Mouse (Mus musculus): ENCODE data around the gene Frem1. TPM values are rescaled to one million over a fixed set of nuclear protein-coding genes. Genes with fewer than 3 reads are reported as not detected.

Gene Frem1
- polyA plus RNA-seq, 1 experiment, result 2.4 TPM

DNA sequence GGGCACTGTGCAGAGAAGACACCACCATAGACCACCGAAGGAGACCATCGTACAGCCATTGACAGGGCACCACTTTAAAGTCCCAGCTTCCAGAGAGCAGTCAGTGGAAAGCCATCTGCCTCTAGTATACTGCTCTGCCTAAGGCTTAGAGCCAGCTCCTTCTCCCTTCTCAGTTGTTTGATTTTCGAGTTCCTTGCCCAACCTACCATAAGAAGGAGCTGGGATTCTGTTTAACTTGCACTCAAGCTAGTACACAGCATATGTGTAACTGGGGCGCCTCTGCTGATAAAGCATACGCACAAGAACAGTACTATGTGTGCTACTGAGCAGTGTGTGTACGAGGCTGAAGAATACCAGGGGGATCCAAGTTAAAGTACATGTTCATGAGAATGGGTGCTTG lies 173.0 kb downstream of the Frem1 start:
- H3K27ac ChIP-seq (ENCODE audit: insufficient read depth, low read length), result no peak overlapping the region
- H3K4me3 ChIP-seq (ENCODE audit: extremely low read depth, insufficient read depth, insufficient read length), result no peak overlapping the region
- H3K36me3 ChIP-seq (ENCODE audit: control insufficient read depth, insufficient read depth, low read length), result no peaks in the 10 kb centered on the region
- WGBS, result 87% methylated on average over 6 of the region's 6 CpGs
- DNase-seq (ENCODE audit: low read depth in 1 of 2, low spot score in 2 of 2), result no peak
- no peaks in the 10 kb centered on the region for H3K27me3 ChIP-seq (ENCODE audit: control insufficient read depth, insufficient read depth, low read length)
- TF ChIP-seq POLR2A (IDR thresholded peaks at IDR 0.05; ENCODE audit: low read depth, low read length) (no peak), CTCF (IDR thresholded peaks at IDR 0.05; ENCODE audit: extremely low read depth, insufficient read depth, insufficient read length, insufficient replicate concordance) (no peak)
- no peaks in the 10 kb centered on the region for H3K4me1 ChIP-seq (ENCODE audit: control insufficient read depth, insufficient read depth, insufficient read length)

DNA sequence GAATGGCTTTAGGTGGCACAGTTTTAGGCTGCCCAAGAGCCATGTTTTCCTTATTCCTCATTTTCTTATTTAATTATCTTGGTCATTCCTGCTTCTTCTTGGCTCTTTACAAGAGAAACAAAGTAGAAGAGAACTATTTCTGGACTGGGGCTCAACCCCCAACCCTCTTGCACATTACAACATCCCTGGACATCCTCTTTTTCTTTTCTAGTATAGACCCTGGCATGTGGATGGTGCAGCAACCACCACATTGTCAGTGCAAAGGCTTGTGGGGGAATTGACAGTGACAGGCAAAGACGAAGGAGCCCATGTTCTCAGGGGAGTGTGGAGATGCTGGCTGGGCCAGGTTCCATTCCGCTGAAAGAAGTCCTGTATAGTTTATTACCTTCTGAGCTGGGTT lies 175.5 kb downstream of the Frem1 start:
- DNase-seq (ENCODE audit: low read depth in 1 of 2, low spot score in 2 of 2), result no peak
- WGBS, result 84% methylated on average over 2 of the region's 2 CpGs

DNA sequence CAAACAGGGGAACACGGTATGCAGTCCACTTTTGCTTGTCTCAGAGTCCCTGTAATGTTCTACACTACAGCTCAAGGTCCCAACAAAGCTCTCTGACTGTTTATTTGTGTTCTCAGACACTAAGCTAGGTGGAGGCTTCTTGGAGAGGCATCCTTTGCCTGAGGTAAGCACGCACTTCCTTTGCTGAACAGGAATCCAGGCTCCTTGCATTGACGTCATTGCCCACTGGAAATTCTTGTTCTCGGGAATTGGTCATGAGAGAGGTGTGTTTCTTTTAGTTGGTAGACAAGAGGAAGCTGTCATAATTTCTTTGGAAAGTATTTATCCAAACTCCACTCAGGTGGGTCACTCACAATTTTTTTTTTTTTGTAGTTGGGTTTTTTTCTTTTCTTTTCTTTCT lies 176.6 kb downstream of the Frem1 start:
- no peak for TF ChIP-seq POLR2A (IDR thresholded peaks at IDR 0.05; ENCODE audit: low read depth, low read length)
- TF ChIP-seq CTCF (IDR thresholded peaks at IDR 0.05; ENCODE audit: extremely low read depth, insufficient read depth, insufficient read length, insufficient replicate concordance), result no peak
- no peak for DNase-seq (ENCODE audit: low read depth in 1 of 2, low spot score in 2 of 2)
- Histone ChIP-seq H3K36me3 (ENCODE audit: control insufficient read depth, insufficient read depth, low read length) (no peaks in the 10 kb centered on the region), H3K27ac (ENCODE audit: insufficient read depth, low read length) (no peak overlapping the region), H3K4me3 (ENCODE audit: extremely low read depth, insufficient read depth, insufficient read length) (no peak overlapping the region), H3K4me1 (ENCODE audit: control insufficient read depth, insufficient read depth, insufficient read length) (no peaks in the 10 kb centered on the region), H3K27me3 (ENCODE audit: control insufficient read depth, insufficient read depth, low read length) (no peaks in the 10 kb centered on the region)
- WGBS, result 83% methylated on average over 4 of the region's 4 CpGs

More for the DNA sequence above, 175.5 kb downstream of the Frem1 start:
- Histone ChIP-seq H3K27me3 (ENCODE audit: control insufficient read depth, insufficient read depth, low read length) (no peaks in the 10 kb centered on the region), H3K27ac (ENCODE audit: insufficient read depth, low read length) (no peak overlapping the region), H3K4me1 (ENCODE audit: control insufficient read depth, insufficient read depth, insufficient read length) (no peaks in the 10 kb centered on the region), H3K4me3 (ENCODE audit: extremely low read depth, insufficient read depth, insufficient read length) (no peak overlapping the region), H3K36me3 (ENCODE audit: control insufficient read depth, insufficient read depth, low read length) (no peaks in the 10 kb centered on the region)
- no peak for TF ChIP-seq POLR2A (IDR thresholded peaks at IDR 0.05; ENCODE audit: low read depth, low read length)
- TF ChIP-seq CTCF (IDR thresholded peaks at IDR 0.05; ENCODE audit: extremely low read depth, insufficient read depth, insufficient read length, insufficient replicate concordance), result no peak

DNA sequence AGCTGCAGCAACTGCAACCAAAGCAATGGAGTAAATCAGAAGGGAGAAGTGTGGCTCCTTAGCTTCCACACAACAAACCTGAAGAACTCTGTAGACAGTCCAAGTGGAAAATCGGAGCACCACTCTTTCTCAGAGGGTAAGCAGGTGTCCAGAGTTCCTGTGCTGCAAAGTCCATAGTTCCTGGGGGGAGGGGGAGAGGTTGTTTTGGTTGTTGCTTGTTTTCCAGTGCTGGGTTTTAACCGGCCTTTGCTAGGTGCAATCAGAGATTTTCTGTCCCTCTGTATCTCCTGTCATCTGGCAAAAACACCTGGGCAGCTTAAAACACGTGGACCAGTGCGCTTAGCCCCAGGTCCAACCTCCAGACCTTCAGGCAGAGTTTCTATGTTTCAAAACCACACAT lies 177.3 kb downstream of the Frem1 start:
- Histone ChIP-seq H3K4me1 (ENCODE audit: control insufficient read depth, insufficient read depth, insufficient read length) (no peaks in the 10 kb centered on the region), H3K36me3 (ENCODE audit: control insufficient read depth, insufficient read depth, low read length) (no peaks in the 10 kb centered on the region), H3K27me3 (ENCODE audit: control insufficient read depth, insufficient read depth, low read length) (no peaks in the 10 kb centered on the region), H3K27ac (ENCODE audit: insufficient read depth, low read length) (no peak overlapping the region), H3K4me3 (ENCODE audit: extremely low read depth, insufficient read depth, insufficient read length) (no peak overlapping the region)
- DNase-seq (ENCODE audit: low read depth in 1 of 2, low spot score in 2 of 2), result no peak
- WGBS, result 69% methylated on average over 4 of the region's 4 CpGs
- TF ChIP-seq POLR2A (IDR thresholded peaks at IDR 0.05; ENCODE audit: low read depth, low read length) (no peak), CTCF (IDR thresholded peaks at IDR 0.05; ENCODE audit: extremely low read depth, insufficient read depth, insufficient read length, insufficient replicate concordance) (no peak)

DNA sequence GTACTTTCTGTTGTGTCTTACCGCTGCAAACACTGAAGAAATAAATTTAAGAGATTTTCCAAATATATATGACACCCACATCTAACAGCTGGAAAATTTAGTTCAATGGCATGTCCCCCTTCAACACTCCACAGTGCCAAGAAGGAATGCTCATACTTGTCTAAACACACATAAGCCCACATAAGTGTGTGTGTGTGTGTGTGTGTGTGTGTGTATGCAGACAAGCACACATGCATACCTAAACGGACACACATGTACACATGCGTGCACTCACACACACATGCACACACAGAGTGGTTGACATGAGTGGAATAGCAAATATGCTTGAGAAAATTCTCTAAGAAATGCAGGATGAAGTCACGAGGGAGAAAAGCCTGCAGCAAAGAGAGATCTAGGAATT lies 179.6 kb downstream of the Frem1 start:
- H3K4me1 ChIP-seq (ENCODE audit: control insufficient read depth, insufficient read depth, insufficient read length), result no peaks in the 10 kb centered on the region

DNA sequence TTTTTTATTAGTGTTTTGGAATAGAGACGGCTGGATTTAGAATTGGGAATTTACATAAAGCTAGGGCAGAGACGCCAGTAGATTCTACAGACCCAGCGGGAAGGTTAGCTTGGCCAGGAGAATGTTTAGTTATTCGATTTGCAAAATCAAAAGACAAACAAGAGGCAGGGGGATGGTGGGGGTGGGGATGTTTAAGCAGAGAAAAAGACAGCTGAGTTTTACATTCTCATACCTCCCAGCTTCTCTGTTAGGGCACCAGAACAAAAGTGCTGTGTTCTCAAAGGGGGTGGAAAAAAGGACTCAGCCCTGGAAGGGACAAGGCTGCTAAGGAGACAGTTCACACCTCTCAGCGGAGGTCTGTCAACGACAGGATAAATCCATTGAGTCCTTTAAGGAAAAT lies 180.0 kb downstream of the Frem1 start:
- Histone ChIP-seq H3K4me1 (ENCODE audit: control insufficient read depth, insufficient read depth, insufficient read length) (no peaks in the 10 kb centered on the region), H3K4me3 (ENCODE audit: extremely low read depth, insufficient read depth, insufficient read length) (no peak overlapping the region), H3K27ac (ENCODE audit: insufficient read depth, low read length) (no peak overlapping the region), H3K36me3 (ENCODE audit: control insufficient read depth, insufficient read depth, low read length) (no peaks in the 10 kb centered on the region), H3K27me3 (ENCODE audit: control insufficient read depth, insufficient read depth, low read length) (no peaks in the 10 kb centered on the region)
- TF ChIP-seq CTCF (IDR thresholded peaks at IDR 0.05; ENCODE audit: extremely low read depth, insufficient read depth, insufficient read length, insufficient replicate concordance) (no peak), POLR2A (IDR thresholded peaks at IDR 0.05; ENCODE audit: low read depth, low read length) (no peak)
- WGBS, result 89% methylated on average over 6 of the region's 6 CpGs
- DNase-seq (ENCODE audit: low read depth in 1 of 2, low spot score in 2 of 2), result no peak

More for the DNA sequence above, 179.6 kb downstream of the Frem1 start:
- H3K27me3 ChIP-seq (ENCODE audit: control insufficient read depth, insufficient read depth, low read length), result no peaks in the 10 kb centered on the region
- 92% methylated on average over 4 of the region's 4 CpGs for WGBS
- TF ChIP-seq CTCF (IDR thresholded peaks at IDR 0.05; ENCODE audit: extremely low read depth, insufficient read depth, insufficient read length, insufficient replicate concordance) (no peak), POLR2A (IDR thresholded peaks at IDR 0.05; ENCODE audit: low read depth, low read length) (no peak)
- H3K36me3 ChIP-seq (ENCODE audit: control insufficient read depth, insufficient read depth, low read length), result no peaks in the 10 kb centered on the region
- no peak for DNase-seq (ENCODE audit: low read depth in 1 of 2, low spot score in 2 of 2)
- H3K27ac ChIP-seq (ENCODE audit: insufficient read depth, low read length), result no peak overlapping the region
- H3K4me3 ChIP-seq (ENCODE audit: extremely low read depth, insufficient read depth, insufficient read length), result no peak overlapping the region

DNA sequence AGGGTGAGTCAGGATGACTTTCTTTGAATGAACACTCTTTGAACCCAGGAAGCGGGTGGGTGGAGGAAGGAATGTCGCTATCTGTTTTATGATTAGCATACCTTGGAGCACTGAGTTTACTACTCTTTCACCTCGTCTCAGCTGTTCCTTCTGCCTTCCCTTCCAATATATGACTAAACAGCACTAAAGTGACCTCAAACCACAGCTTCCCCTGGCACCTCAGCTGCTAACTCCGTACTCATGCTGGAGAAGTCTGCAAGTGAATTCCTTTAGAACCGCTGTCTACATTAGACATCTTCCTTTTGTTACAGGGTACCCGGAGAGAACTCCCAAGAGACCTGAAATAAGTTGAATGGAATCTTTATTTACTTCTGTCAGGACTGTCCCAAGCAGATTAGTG lies 181.2 kb downstream of the Frem1 start:
- Histone ChIP-seq H3K4me3 (ENCODE audit: extremely low read depth, insufficient read depth, insufficient read length) (no peak overlapping the region), H3K36me3 (ENCODE audit: control insufficient read depth, insufficient read depth, low read length) (no peaks in the 10 kb centered on the region), H3K27ac (ENCODE audit: insufficient read depth, low read length) (no peak overlapping the region), H3K27me3 (ENCODE audit: control insufficient read depth, insufficient read depth, low read length) (no peaks in the 10 kb centered on the region), H3K4me1 (ENCODE audit: control insufficient read depth, insufficient read depth, insufficient read length) (no peaks in the 10 kb centered on the region)
- TF ChIP-seq POLR2A (IDR thresholded peaks at IDR 0.05; ENCODE audit: low read depth, low read length), result no peak
- WGBS, result 12% methylated on average over 6 of the region's 6 CpGs
- DNase-seq (ENCODE audit: low read depth in 1 of 2, low spot score in 2 of 2), result no peak

Data from spleen, adult 2 months (tissue).